Mouse (Mus musculus) liver, embryonic 14.5 days (tissue): ENCODE results near the gene Psph.

ENCODE experiments used
- CTCF ChIP-seq: IDR thresholded peaks from 2 replicates; pipeline ENCODE4 v1.5.1; 2016; ENCODE audit warnings: antibody characterized with exemption, low read depth, control low read depth
- EP300 ChIP-seq: IDR thresholded peaks from 2 replicates; pipeline ENCODE4 v1.6.1; 2016; ENCODE audit warnings: antibody characterized with exemption, low read depth

DNA sequence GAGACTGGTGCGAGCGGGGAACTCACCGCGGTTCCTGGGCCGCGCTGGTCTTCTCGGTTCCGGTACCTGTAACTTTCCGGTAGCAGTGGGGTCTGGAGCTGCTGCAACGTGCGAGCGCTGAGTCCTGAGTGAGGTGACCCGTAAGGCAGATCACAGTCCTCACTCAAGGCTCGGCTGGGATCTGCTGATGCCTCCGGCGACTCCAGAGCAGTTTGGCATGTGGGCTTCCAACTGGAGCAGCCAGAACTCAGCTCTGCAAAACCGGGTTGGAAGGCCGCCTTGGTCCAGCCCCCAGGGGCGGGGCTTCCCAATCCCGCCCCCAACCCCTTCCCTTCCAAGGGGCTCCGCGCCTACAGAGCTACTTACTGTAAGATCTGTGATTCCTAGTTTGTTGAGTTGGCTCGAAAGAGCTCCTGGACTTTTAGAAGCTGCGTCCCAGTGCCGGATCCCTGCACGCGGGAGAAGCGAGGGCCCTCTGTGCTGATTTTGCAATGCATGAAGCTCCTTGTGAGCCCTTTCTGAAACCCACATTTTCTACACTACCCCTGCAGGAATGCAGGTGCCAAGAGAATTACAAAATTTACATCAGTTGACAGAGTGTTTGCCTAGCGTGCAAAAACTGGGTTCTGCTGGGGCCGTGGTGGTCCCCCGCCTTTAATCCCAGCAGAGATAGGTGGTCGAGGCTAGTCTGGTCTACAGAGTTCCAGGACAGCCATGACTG, 8.1 kb downstream of the Psph start:
- TF ChIP-seq CTCF (no peak), EP300 (no peak)
